Mouse (Mus musculus): ENCODE measurements at regions not wholly inside any gene's neighbourhood (a gene's known extent, or its start where the extent isn't known, plus 50 kb on each side); places are given as distances from the start of the nearest gene placed in this dataset.

DNA sequence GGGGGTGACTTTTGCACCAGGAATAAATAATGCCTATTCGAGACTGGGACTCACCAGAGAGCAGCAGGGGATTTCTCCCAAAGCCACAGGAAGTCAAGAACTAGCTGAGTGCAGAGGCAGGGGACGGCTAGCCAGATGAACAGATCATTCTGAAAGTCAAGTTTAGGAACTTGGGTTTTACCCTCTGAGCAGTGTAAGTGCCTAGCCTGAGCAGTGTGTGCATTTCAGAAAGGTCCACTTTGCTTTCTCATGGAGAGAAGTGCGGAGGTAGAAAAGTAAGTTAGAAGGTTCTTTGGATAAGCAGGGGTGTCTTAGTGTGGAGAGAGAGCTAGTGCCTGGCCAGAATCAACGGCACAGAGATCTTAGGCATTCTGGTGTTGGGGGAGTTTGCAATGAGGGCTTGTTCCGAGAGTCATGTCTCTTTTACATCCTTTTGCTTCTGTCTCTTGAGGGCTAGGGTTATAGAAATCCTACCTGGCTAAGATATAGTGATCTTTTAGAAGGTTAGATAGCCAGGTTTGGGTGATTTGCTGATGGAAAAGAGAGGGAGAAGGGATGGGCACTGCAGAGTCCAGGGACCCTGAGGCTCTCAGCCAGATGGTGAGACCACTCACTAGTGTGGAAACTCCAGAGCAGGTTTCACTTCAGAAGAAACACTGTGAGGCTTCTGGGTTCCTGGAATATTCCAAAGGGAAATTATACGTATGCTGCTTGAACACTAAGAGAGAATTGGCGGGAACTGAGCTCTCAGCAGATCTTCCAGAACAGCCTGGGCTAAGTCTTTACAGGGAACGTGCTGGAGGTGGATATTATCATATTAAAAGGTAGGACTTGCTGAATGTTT is 68.8 kb upstream of the Tgfbr2 start:
- no peak for TF ChIP-seq POLR2A (IDR thresholded peaks at IDR 0.05; ENCODE audit: borderline replicate concordance, extremely low read depth, insufficient read depth, insufficient read length, poor library complexity, severe bottlenecking)
- TF ChIP-seq CTCF (IDR thresholded peaks at IDR 0.05; ENCODE audit: borderline replicate concordance, extremely low read depth, insufficient read depth, insufficient read length) = no peak

Measured in brain, embryonic 14.5 days (tissue).